Mouse (Mus musculus) limb, embryonic 14.5 days (tissue): ENCODE measurements at regions not wholly inside any gene's neighbourhood (a gene's known extent, or its start where the extent isn't known, plus 50 kb on each side); places are given as distances from the start of the nearest gene placed in this dataset.

Experiments
- ATAC-seq: fragments of 200-750 bp; cut with Nextera tagmentation; 2 replicates; pipeline ENCODE4 v1.8.0; 2017; ENCODE audit warnings: low read depth, moderate number of reproducible peaks, moderate TSS enrichment; ENCODE audit not compliant: low FRiP score
- DNase-seq: peaks from one replicate; pipeline ENCODE4 v3.0.0-alpha.2; 2015; ENCODE audit warnings: low spot score
- H3K27ac ChIP-seq: fragments of 300-500 bp; sonication (generic); replicated peaks from 2 replicates; pipeline ENCODE4 v1.5.1; 2014; ENCODE audit warnings: low read depth, mild to moderate bottlenecking, low read length, moderate library complexity, mixed read lengths
- H3K27me3 ChIP-seq: fragments of 300-500 bp; sonication (generic); 2 replicates; pipeline ENCODE4 v1.6.1; 2014; ENCODE audit warnings: low read length, mixed read lengths; ENCODE audit not compliant: control insufficient read depth, insufficient read depth
- H3K36me3 ChIP-seq: fragments of 300-500 bp; sonication (generic); 2 replicates; pipeline ENCODE4 v1.6.1; 2014; ENCODE audit warnings: mild to moderate bottlenecking, low read length, moderate library complexity, mixed read lengths; ENCODE audit not compliant: control insufficient read depth, insufficient read depth
- H3K4me1 ChIP-seq: fragments of 300-500 bp; sonication (generic); 2 replicates; pipeline ENCODE4 v1.6.1; 2014; ENCODE audit warnings: antibody characterized with exemption, low read length, mixed read lengths; ENCODE audit not compliant: control insufficient read depth, insufficient read depth
- H3K4me2 ChIP-seq: fragments of 300-500 bp; sonication (generic); replicated peaks from 2 replicates; pipeline ENCODE4 v1.6.1; 2014; ENCODE audit warnings: low read depth, mild to moderate bottlenecking, low read length, moderate library complexity; ENCODE audit not compliant: severe bottlenecking
- H3K4me3 ChIP-seq: fragments of 300-500 bp; sonication (generic); replicated peaks from 2 replicates; pipeline ENCODE4 v1.5.1; 2014; ENCODE audit warnings: low read length
- H3K9ac ChIP-seq: fragments of 300-500 bp; sonication (generic); 2 replicates; pipeline ENCODE4 v1.6.1; 2014; ENCODE audit warnings: mild to moderate bottlenecking, low read depth, low read length, moderate library complexity; ENCODE audit not compliant: severe bottlenecking
- H3K9me3 ChIP-seq: fragments of 300-500 bp; sonication (generic); 2 replicates; pipeline ENCODE4 v1.6.1; 2016; ENCODE audit warnings: low read length; ENCODE audit not compliant: control insufficient read depth
- POLR2A ChIP-seq: fragments of 200-500 bp; IDR thresholded peaks from 2 replicates; pipeline ENCODE4 v1.8.0; 2012; ENCODE audit warnings: inconsistent platforms, mild to moderate bottlenecking, moderate library complexity, borderline replicate concordance; ENCODE audit not compliant: insufficient read depth, insufficient read length; ENCODE audit errors: extremely low read depth
- WGBS: fragments of 180-500 bp; shearing (Covaris S2); extraction: QIAGEN DNeasy Blood & Tissue Kit; methylation state at CpG from one replicate; pipeline ENCODE4 v1.1.7; 2014; 5-methylcytosine and 5-hydroxymethylcytosine counted together

DNA sequence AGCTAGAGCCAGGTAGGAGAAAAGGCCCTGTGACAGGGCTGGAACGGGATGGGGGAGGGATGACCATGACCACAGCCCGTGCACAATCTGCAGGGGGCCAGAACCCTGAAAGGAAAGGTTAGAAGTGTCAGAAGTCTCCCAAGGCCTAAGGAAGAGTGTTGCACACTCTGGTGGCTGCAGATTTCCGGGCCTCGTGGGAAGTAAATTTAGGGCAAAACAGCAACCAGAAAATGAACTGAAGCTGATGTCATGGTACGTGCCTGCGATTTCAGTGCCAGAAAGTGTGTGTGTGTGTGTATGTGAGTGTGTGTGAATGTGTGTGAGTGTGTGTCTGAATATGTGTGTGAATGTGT, 93.7 kb downstream of the Mn1 start:
- no peaks in the 10 kb centered on the region for H3K9me3 ChIP-seq
- 67% methylated on average over 6 of the region's 6 CpGs for WGBS
- H3K36me3 ChIP-seq, result no peaks in the 10 kb centered on the region
- no peak overlapping the region for H3K4me2 ChIP-seq
- peaks cover 13% of the 10 kb centered on the region; the same call in 1 of the 2 replicates for H3K4me1 ChIP-seq
- no peak for TF ChIP-seq POLR2A
- H3K4me3 ChIP-seq, result no peak overlapping the region
- no peaks in the 10 kb centered on the region for H3K27me3 ChIP-seq
- H3K27ac ChIP-seq, result no peak overlapping the region
- no peak for ATAC-seq
- no peak for DNase-seq
- no peak overlapping the region for H3K9ac ChIP-seq

DNA sequence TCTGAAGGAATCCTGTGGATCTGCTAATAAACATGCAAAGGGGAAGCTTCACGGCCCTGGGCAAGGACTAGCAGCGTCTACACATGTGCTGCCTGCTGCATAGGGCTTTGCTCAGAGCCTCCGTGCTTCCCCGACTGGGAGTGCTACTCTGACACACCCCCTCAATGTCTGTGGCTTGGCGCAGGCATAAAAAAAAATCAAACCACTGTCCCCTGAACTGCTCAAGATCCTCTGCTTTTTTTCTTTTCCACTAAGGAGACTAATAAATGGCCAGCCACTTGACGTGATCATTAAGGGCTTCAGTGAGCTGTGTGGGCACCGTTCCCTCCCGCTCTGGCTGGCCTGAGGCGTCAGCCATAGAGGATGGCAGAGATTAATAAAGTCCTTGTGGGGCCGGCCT, 94.8 kb downstream of the Mn1 start:
- Histone ChIP-seq H3K27me3 (no peaks in the 10 kb centered on the region), H3K36me3 (no peaks in the 10 kb centered on the region), H3K4me2 (no peak overlapping the region), H3K4me1 (peaks cover 13% of the 10 kb centered on the region; the same call in 1 of the 2 replicates), H3K4me3 (no peak overlapping the region), H3K9ac (no peak overlapping the region), H3K27ac (no peak overlapping the region), H3K9me3 (no peaks in the 10 kb centered on the region)
- WGBS, result 5% methylated on average over 10 of the region's 10 CpGs
- no peak for DNase-seq
- ATAC-seq, result no peak; the same call in 1 of the 2 replicates
- TF ChIP-seq POLR2A, result no peak

DNA sequence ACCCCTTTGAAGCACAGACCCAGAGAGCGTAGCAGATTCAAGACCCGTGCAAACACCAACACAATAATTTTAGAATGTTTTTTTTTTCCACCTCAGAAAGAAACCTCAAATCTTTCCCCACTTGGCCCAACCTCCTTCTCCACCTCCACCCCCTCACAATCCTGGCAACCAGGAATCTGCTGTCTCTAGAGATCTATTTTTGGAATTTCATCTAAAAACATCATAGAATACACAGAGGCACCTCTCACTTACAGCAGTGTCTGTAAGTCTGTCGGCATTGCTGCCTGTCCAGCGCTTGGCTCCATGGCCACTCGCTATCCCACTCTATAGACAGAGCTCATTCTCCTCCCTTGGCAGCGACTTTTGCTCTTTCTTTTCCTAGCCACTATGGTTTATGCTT, 96.8 kb downstream of the Mn1 start:
- WGBS, result 77% methylated on average over 6 of the region's 6 CpGs
- ATAC-seq (no peak), DNase-seq (no peak)
- Histone ChIP-seq H3K9ac (no peak overlapping the region), H3K27me3 (no peaks in the 10 kb centered on the region), H3K4me2 (no peak overlapping the region), H3K4me1 (peaks cover 13% of the 10 kb centered on the region; the same call in 1 of the 2 replicates), H3K36me3 (no peaks in the 10 kb centered on the region), H3K9me3 (no peaks in the 10 kb centered on the region), H3K4me3 (no peak overlapping the region), H3K27ac (no peak overlapping the region)
- no peak for TF ChIP-seq POLR2A

GRCm38 (mm10) chr5:111519059-111519458, 101.9 kb downstream of the Mn1 start:
- WGBS, result 65% methylated on average over 3 of the region's 3 CpGs
- Histone ChIP-seq H3K4me3 (no peak overlapping the region), H3K9me3 (no peaks in the 10 kb centered on the region), H3K36me3 (no peaks in the 10 kb centered on the region), H3K27ac (no peak overlapping the region), H3K27me3 (no peaks in the 10 kb centered on the region), H3K4me2 (no peak overlapping the region), H3K9ac (no peak overlapping the region), H3K4me1 (no peaks in the 10 kb centered on the region)
- DNase-seq (no peak), ATAC-seq (no peak)
- no peak for TF ChIP-seq POLR2A

GRCm38 (mm10) chr5:111519500-111520041, 102.4 kb downstream of the Mn1 start:
- H3K27me3 ChIP-seq, result no peaks in the 10 kb centered on the region
- no peak for TF ChIP-seq POLR2A
- DNase-seq, result no peak
- H3K4me1 ChIP-seq, result no peaks in the 10 kb centered on the region
- H3K36me3 ChIP-seq, result no peaks in the 10 kb centered on the region
- no peaks in the 10 kb centered on the region for H3K9me3 ChIP-seq
- no peak for ATAC-seq
- H3K4me3 ChIP-seq, result no peak overlapping the region
- no peak overlapping the region for H3K4me2 ChIP-seq
- H3K27ac ChIP-seq, result no peak overlapping the region
- no peak overlapping the region for H3K9ac ChIP-seq
- 19% methylated on average over 7 of the region's 7 CpGs for WGBS

GRCm38 (mm10) chr5:111521866-111522265, 104.7 kb downstream of the Mn1 start:
- 57% methylated on average over 2 of the region's 2 CpGs for WGBS
- no peak overlapping the region for H3K4me2 ChIP-seq
- ATAC-seq, result no peak

More at GRCm38 (mm10) chr5:111521866-111522265, 104.7 kb downstream of the Mn1 start:
- no peak for TF ChIP-seq POLR2A
- Histone ChIP-seq H3K27me3 (no peaks in the 10 kb centered on the region), H3K36me3 (no peaks in the 10 kb centered on the region), H3K9me3 (no peaks in the 10 kb centered on the region), H3K4me1 (no peaks in the 10 kb centered on the region), H3K9ac (no peak overlapping the region), H3K27ac (no peak overlapping the region), H3K4me3 (no peak overlapping the region)
- DNase-seq, result no peak
